Mouse (Mus musculus) erythroid progenitor cell, adult 5-6 weeks (primary cell): ENCODE measurements around the gene Amigo2. TPM values are rescaled to one million over a fixed set of nuclear protein-coding genes. Genes with fewer than 3 reads are reported as not detected.

Source experiments
- ATAC-seq: replicated peaks from 2 replicates; pipeline ENCODE4 v1.8.0; 2016; ENCODE audit warnings: moderate number of reproducible peaks, mild to moderate bottlenecking, moderate TSS enrichment, inconsistent platforms; ENCODE audit not compliant: poor library complexity, low FRiP score, severe bottlenecking
- total RNA-seq, 2 experiments: library from RNA; stranded (forward) in 1 of 2; stranded (reverse) in 1 of 2; fragments of 150-400 nt in 1 of 2; fragments of 186-747, 209-891 nt in 1 of 2; gene quantifications; 2 replicates each; pipeline versions ENCODE4 v1.2.3 to v1.2.4; 2015 to 2017; ENCODE audit warnings: low replicate concordance in 2 of 2

Amigo2 gene
- total RNA-seq, 2 experiments from 2014 or later, result 0.45 TPM; not detected in 1

DNA sequence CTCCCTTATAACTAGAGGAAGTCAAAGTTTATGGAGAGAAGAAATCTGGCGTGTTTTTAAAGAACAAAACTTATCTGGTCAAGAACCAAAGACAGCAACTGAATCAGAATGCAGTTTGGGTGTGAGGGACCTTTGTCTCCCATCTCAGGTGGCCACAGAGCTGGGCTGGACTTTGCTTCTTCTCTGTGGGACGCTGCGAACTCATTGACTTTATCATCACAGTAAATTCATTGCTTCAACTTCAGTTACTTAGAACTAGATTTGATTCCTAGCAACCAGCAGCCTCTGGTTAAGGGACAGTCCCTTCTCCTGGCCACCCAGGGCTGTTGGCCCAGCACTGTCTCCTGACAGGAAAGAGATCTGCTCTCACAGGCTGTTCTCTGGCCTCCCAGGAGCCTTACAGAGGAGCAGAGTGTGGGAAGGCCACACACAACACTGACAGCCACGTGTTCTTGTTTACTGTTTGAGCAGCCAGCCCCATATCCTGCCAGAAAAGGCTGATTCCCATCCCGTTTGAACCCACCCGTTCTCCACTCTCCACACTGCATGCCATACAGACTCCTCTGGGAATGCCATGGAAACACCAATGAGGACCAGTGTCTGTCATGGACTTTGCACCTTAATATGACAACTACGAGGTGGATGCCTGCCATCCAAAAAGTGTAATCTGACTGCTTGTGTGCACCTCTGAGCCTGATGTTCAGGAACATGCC lies 25.1 kb upstream of the Amigo2 start:
- ATAC-seq, result no peak

DNA sequence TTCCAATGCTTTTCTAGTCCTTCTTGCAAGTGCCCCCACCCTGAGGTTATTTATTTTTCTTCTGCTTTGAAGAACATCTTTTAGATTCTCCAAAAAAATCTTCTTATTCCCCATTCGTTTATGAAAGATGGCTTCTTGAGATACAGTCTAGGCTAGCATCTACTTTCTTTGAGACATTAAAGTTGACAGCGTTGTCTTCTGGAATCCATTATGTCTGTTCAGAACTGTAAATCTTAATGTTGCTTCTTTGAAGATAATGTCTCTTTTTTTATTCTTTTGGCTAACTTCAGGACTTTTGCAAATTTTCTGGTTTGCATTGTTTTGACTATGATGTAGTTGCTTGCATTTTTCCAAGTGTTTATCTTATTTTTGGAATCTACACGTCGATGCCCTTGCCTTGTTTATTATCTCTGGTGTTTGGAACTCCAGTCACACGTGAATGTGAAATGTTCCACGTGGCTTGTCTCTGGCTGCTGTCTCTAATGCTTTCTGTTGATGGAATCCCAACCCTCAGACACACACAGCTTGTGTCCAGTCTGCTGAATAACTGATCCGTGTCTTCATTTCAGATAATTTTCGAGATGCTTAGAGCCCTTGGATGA lies 20.1 kb upstream of the Amigo2 start:
- no peak for ATAC-seq

DNA sequence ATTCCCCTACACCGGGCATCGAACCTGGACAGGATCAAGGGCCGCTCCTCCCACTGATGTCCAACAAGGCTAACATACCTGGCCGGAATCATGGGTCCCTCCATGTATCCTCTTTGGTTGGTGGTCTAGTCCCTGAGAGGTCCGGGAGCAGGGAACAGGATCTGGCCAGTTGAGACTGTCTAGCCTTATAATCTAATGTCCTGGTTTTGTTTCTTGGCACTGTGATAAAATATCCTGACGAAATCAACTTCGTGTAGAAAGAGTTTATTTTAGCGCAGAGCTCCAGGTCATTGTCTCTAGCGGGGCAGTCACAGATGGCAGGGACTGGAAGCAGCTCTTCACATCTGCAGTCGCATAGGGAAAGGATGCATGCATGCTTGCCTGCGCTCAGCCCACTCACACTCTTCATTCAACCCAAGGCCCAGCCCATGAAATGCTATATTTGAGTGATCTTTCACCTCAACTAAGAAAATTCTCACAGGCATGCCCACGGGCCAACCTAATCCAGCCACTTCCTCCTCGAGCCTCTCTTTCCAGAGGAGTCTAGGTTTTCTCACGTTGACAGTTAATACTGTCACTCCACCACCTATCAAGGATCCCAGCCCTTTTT lies 19.3 kb upstream of the Amigo2 start:
- ATAC-seq, result no peak

DNA sequence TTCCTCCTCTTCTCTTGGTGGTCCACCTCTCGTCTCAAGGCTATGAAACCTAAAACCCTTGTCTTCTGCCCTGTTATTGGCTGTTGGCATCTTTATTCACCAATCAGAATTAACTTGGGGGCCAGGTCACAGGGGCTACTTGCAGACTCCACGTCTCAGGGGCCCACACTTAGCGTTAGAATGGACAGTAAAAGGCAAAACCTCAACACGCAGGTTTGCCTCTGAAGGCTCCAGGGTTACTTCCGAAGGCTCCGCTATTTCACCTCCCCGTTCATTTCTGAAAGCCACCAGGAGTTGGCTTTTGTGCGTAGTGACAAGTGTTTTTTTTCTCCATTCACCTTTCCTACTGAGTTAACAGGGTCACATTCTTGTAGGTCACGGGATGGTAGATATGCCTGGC lies 15.2 kb upstream of the Amigo2 start:
- ATAC-seq, result no peak

DNA sequence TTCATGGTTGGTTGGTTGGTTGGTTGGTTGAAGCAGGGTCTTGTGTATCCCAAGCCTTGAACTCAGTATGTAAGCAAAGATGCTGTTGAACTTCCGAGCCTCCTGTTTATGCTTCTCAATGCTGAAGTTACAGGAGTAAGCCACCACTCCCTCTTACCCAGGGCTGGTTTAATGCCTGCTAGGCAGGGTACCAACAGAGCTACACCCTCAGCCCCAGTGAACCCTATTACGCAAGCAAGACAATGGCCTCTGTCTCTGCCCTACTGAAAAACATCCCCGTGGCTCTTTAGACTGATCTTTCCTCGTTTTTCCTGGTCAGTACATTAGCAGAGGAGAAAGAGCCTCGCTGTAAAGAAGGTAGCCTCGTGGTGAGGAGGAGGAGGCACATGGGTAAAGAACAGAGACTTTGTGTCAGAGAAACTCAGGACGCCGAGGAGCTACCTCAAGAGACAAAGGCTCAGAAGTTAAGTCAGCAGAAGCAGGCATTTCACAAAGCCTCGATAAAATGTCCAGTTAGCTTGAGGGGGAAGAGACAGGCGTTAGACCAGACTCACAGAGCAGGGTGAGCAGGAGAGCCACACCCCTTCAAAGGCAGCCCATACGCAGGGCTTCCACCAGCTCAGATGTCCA lies 13.0 kb upstream of the Amigo2 start:
- ATAC-seq, result no peak

DNA sequence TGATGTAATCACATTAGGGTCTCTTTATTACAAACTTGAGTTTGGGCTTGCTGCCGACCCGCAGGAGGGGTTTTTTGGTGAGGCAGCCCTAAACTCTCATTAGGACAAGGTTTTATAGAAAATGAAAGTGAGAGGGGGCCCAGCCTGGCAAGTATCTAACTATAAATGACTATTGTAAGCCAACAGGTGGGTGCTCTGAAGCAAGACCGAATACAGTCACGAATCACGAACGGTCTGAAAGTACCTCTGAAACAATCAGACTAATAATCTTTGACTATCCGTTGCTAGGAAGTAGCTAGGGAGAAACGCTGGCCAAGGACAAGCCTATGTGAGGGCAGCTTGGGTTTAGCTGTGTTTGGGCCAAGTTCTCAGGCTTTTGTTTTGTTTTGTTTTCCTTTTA lies 12.2 kb upstream of the Amigo2 start:
- no peak for ATAC-seq

DNA sequence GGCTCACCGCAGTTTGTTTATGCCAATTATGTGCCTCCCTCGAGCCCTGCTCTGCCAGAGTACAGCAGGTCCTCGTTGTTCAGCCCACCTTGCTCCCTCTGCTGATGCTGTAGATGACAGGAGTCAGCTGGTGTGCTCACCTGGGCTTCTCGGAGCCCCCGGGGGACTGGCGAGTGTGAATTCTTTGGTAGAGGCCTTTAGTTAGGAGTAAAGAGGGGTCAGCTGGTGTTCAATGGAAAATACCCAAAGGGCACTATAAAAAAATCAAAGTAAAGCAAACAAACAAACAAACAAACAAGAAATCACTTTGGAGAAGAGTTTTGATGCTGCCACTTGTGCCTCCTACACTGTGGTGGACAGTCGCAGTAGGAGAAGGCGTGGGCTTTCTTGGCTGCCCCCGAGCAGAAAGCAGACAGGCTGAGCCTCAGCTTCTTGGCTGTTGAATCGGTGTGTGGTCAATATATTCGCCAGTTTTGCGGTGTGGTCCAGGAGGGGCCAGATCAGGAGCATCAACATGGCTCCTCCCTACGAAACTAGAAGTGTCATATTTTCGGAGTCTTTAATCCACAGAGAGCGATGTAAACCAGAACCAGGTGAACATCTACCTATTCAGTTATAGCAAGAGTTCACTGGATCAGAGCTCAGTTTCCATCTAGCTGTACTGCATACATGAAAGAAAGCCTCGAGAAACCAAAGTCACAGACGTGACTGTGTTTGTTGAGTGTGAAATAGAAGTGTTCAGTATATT lies 11.6 kb upstream of the Amigo2 start:
- ATAC-seq, result no peak

DNA sequence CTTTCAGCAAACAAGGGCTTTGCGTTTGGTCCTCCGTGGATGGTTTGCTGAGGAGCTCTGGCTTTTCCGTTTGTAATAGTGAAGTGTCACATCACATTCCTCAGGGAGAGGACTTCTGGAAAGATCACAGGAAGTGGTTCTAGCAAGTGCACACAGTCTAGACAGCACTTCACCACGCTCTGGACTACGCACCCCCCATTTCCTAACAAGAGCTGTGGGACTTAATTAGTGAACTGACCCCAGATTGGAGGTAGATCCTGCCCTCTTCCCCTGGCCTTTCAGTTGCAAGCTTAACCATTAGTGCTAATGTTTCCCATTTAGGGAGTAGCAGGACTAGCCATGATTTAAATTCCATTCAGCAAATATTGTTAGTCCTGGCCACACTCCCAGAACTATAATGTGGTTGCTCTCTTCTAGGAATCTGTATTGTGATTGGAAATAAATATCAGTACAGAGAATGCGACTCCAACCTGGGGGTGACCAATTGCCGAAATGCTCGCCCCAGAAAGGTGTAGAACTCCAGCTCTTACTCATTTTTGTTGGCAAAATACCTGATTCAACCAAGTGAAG lies 10.2 kb upstream of the Amigo2 start:
- no peak for ATAC-seq

DNA sequence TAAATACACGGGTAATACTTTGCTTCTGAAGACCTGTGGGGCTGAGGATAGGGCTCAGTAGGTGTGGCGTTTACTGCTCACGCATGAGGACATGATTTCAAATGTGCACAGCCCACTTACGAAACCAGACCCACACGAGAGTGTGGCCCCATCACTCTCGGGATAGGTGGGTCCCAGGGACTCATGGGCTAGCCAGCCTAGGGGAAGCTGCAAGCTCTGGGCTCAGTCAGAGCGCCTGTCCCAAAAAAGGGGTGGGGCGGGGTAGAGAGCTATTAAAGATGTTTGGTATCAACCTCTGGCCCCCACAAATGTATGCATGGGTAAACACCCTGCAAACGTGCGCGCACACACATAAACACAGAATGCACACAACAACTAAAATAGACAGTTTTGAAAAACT lies 9.3 kb upstream of the Amigo2 start:
- no peak for ATAC-seq

DNA sequence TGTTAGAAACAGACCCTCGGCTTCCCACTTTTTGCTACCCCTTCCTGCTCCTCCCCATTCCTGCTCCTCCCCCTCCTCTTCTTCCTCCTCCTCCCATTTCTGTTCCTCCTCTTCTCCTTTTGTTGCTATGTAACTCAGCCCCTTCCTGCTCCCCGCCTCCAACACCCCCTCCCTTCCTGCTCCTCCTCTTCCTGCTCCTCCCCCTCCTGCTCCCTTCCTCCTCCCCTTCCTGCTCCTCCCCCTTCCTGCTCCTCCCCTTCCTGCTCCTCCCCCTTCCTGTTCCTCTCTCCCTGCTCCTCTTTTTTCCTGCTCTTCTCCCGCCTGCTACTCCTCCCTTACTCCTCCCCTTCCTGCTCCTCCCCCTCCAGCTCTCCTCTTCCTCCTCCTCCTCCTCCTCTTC lies 8.7 kb upstream of the Amigo2 start:
- ATAC-seq, result no peak

DNA sequence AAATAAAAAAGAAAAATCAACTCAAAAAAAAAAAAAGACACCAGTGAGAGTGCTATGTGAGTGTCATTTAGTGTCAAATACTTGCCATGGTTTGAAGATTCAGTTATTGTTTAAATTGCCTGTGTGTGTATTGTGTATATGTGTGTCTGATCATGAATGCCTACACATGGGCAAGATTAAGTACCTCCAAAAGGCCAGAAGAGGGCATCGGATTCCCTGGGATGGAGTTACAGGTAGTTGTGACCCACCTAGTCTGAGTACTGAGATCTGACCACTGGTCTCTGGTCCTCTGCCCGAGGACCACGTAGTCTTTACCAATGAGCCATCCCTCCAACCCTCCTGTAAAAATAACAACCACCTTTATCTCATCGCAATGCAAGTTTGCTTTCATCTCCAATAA lies 7.3 kb upstream of the Amigo2 start:
- ATAC-seq, result no peak

DNA sequence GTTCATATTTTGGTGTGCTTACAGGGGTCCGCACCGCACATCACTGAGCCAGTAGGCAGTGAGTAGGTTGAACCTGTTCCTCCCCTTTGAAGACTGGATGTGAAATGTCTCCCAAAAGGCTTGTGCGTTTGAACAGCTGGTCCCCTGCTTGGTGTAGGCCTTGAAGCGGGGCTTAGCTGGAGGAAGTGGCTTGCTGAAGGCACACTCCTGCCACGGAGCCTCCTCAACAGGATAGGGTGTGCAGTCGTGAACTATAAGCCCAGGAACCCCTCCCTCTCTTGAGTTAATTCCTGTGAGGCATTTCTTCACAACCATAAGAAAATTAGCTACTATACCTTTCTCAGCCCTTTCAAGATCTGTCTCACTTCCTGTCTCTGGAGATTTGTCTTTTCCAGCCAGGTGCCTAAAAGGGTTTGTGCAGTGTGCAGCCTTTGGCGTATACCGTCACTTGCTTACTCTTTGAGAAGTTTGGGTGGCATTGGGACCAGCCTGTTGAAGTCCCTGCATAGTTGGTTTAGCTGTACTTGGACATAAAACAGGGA lies 5.5 kb upstream of the Amigo2 start:
- ATAC-seq, result no peak

DNA sequence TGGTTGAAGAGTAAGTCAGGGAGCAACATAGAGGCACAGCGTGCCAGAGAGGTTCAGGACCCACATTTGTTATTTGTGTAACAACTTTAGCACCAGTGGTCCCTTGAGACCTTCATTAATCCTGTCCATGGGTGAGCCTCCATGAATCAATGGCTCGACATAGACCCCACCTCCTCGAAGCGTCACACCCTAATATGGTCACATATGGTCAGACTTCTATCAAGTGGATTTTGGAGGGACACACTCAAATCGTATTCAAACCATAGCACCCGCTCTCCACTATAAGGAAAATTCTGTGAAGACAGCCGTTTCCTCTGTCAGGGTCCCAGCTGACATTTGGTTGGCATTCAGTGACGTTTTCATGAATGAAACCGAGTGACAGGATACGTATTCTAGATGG lies 2.2 kb upstream of the Amigo2 start:
- no peak for ATAC-seq

DNA sequence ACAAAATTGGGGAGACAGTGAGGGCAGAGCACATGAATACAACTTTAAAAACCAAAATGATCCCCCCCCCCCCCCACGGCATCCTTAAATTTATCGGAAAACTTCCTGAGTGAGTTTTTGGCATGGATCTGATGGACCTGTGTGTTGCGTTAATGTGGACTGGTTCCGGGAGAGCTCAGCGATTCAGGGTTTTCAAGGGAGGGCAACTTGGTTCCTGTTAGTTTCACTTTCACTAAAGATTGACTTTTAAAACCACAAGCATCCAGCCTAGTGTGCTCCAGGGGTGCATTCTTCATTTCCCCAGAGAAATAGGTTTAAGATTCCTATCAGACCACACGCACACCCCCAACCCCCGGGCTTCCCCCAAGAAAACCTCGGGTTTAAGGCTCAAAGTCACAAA lies 1.2 kb upstream of the Amigo2 start:
- no peak for ATAC-seq

DNA sequence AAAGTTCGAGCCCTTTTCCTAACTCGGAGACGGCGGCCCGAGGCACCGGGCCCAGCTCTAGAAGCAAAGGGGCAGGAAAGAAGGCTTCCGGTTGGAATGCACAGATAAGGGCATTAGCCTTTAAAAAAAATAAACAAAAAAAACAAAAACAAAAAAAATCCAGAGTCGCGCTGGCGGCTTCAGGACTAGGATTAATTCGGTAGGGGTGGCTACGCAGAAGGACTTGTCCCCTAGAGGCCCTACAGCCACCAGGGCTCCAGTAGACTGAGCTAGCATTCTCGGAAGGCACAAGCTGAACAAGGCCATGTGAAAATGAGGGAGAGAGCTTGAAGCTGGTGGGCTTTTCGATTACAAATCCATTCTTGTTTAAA lies 689 bp upstream of the Amigo2 start:
- no peak for ATAC-seq

DNA sequence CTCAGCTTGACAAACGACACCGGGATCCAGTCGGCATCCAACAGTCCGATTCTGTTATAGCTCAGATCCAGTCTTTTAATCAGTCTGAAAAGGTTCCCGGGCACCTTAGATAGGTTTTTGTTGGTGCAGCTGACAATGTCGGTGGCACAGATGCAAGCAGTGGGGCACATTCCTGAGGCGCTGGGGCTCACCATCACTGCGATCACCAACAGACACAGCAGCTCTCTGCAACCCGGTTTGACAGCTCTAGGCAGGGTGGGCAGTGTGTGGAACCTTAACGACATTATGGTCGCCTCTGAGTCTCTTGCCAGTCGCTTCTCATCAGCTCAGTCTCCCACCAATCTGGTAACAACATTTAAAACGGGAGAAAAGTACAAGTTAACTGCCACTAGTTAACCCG lies 831 bp downstream of the Amigo2 start:
- ATAC-seq, result no peak

DNA sequence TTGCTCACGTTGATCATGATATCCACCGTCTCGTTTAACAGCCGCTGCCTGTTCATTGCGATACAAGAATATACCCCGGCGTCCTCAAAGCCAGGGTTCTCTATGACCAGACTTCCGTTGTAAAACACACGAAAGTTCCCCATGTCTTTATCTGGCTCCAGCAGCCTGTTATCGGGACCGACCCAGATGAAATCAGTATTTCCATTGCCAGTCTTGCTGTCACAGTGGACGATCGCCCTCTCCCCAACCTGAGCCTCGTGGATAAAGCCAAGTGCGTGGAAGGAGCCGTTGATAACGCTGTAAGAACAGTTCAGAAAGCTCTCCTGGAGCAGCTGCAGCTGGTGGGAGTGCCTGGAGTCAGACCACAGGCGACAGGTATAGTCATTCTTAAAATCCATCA lies 1.7 kb downstream of the Amigo2 start:
- ATAC-seq, result no peak

DNA sequence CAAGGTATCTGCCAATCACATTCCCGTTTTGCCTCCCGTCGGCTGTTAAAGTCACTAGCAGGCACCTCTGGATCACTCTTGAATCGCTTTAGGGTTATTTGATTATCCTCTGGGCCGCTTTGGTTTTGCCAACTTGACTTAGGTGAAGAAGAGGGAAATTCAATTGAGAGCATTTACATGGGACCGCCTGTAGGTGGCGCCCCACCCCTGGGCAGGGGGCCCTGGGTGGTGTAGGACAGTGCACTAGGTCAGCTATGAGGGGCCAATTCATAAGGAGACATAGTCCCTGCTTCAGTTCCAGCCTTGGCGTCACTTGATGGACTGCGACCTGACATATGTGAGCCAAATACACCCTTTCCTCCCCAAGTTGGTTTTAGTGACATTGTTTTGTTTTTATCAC lies 10.1 kb downstream of the Amigo2 start:
- no peak for ATAC-seq

DNA sequence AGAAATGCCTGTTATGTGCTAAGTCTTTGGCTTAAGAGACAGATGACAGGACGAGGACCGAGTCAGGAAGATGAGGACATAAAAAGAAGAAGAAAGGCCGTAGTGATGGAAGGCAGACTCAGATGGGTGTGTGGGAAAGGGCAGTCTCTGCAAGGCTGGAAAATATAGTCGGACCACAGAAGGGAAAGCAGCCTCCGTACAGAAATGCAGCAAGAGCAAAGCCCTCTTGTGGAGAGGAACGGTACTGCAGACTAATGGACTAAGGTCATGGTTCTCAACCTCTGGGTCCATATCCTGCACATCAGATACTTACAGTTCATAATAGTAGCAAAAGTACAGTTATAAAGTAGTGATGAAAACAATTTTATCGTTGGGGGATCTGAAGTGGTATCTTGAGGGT lies 11.9 kb downstream of the Amigo2 start:
- ATAC-seq, result 0 out of 2 replicates have a peak, but pooled peaks have one; percentile 49

DNA sequence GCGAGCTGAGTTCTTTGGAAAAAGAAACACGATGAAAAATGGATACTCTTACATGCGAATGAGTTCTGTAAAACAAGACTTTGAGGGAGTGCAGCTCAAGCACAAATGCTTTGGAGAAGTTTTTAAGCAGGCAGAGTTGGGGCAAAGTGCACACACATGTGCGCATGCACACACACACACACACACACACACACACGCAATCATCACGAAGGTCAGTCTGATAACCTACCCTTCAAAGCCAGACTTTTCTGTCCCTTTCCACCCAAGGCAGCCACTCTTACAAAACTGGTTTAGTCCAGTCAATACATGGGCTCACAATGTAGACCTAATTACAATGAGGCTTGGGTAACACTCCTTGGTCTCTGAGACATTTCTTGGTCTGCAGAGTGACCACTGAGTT lies 13.0 kb downstream of the Amigo2 start:
- ATAC-seq, result no peak
